Mouse (Mus musculus) gastrocnemius, postnatal 36 days (tissue): ENCODE results near the gene Frmd4a. TPM values are rescaled to one million over a fixed set of nuclear protein-coding genes. Genes with fewer than 3 reads are reported as not detected.
"Not testable (repeated sequence)": the region's sequence is repeated elsewhere in the genome, so short reads cannot be mapped to it uniquely, and the experiment has no call there.

Experiments
- DNase-seq, 2 experiments: peaks; one replicate each; pipeline ENCODE4 v3.0.0; 2022
- intact Hi-C: fragments of 180-260 bp; cut with DNase I; formaldehyde crosslinking; loops from one replicate; pipeline ENCODE4 v1.15.1; 2025
- total RNA-seq, 2 experiments: library from RNA; stranded (reverse); gene quantifications; 2 replicates each; pipeline ENCODE4 v1.2.3; 2021

The Frmd4a gene
- total RNA-seq, 2 experiments from 2014 or later, result 3.9 to 4.0 TPM

DNA sequence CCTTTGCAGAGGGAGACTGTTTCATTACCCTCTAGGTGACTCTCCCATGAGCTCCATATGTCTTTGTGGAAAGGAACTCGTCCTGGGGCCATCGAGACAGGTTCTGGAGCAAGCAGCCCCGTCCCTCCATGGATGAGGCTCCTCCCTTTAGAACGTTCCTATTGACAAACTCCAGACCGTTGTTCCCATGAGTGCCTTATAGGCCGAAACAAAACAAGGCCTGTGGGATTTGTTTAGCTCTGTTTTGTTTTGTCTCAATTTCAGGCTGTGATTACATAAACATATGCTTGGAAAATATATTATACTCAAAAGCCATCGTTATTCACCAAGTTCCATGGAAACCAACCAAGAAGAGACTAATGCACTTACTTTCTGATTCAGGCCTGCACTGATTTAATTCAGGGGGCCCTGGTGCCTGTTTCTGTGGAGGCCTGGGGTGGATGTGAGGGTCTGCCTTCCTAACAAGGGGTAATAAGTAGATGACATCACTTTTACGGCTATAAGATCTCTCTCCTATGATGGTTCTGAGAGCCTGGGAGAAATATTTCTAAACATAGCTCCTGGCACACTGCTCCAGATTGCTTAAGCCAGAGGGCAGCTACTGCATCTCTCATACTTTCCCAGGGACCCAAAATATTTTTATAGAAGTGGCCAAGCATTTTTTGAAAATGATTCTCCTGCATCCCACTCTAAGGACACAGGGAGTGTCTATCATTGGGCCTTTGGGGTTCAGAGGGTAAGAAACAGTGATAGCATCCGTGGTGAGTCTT is 308.9 kb downstream of the Frmd4a start:
- intact Hi-C loops, result no loop called here
- no peak for DNase-seq

DNA sequence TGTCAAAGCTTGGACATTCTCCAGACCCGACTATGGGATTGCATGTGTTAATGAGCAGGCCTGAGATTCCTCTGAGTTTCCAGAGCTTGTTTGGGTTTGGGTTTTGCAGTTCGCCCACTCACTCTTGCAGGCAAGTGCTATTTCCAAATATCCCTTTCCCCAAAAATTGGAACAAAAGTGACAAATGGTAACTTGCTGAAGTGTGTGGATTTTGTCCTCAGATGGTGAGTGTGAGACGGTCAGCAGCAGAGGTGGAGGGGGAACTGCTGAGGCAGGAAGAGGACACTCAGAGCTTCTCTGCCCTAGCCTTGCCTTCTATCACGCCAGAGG is 309.5 kb downstream of the Frmd4a start:
- intact Hi-C loops, result no loop called here
- no peak for DNase-seq

DNA sequence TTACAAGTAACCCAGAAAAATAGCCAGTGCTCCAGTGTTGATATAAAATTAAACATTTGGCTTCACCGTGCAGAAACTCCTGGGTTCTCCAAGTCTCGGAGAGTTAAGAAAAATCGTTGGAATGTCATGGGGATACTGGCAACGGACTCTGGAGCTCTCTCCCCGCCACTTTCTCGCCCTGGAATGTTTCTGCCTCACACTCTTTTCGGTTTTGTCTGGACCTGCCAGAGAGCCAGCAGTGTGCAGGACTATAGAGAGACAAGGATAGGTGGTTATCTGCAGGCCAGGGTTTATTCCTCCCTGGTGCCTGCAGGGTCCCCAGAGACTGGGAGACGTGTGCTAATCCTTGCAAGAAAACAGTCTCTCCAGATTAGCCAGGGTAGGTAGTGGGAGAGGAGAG is 314.9 kb downstream of the Frmd4a start:
- DNase-seq, result no peak
- intact Hi-C loops, result no loop called here

DNA sequence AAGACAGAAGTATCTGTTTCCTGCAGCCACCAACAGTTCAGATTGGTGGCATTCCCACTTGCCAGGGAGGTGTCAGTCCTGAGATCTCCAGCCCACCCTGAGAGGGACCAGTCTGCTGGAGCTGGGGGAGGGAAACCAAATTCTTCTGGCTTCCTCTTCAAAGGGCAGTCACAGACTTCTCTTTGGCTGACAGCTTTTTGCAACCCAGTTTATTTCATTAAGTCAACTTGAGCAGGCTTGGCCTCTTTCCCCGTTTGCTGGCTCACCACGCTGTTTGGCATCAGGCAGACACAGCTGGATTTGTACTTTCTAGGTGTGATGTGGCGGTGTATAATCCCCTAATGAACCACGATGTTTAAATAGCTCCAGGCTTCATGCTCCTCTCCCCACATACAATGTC is 316.7 kb downstream of the Frmd4a start:
- DNase-seq, result peak; percentile 59 to 68
- intact Hi-C loops, result no loop called here

DNA sequence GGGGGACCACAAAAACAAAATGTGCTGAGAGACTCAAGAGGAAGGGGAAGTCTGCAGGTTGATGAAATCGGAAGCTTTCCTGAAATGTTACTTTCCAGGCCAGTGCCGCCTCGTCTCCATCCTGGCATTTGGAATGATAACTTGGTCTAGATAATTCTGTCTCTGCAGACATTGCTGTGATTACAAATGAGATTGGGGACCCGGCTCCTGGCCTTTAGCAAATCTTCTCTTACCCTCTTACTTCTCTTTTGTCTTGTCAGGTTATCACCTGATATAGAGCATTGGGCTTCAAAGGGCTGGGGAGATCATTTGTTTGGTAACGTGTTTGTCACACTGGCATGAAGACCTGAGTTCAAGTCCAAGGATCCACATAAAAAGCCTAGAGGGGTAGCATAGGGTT is 317.4 kb downstream of the Frmd4a start:
- intact Hi-C loops, result no loop called here
- DNase-seq, result no peak

DNA sequence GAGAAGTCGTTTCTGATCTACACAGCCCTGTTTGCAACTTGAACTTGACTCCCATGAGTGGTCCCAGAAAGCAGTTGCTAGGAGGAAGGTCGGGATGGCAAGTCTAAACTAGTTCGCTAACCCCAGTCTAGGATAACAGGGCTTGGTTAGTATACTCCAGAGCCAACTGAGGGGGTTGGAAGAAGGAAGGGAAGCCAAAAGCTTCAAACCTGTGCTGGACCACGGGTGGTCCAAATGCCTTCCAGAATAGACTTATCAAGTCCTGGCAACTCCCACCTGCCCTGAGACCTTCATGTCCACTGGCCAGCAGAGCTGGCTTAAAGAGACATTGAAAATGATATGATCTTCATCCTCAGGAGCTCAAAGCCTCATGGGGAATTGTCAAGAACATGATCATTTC is 318.4 kb downstream of the Frmd4a start:
- intact Hi-C loops, result no loop called here
- no peak for DNase-seq

DNA sequence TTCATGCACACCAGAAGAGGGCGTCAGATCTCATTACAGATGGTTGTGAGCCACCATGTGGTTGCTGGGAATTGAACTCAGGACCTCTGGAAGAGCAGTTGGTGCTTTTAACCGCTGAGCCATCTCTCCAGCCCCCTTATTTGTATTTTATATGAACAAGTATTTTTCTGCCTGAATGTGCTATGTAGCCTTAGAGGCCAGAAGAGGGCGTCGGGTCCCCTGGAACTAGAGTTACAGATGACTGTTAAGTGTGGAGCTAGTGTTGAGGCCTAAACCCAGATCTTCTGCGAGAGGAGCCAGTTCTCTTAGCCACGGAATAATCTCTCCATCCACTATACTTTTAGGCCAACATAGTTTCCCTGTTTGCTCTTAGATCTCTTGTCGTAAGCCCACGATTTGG is 320.8 kb downstream of the Frmd4a start:
- DNase-seq, result not testable (repeated sequence)

DNA sequence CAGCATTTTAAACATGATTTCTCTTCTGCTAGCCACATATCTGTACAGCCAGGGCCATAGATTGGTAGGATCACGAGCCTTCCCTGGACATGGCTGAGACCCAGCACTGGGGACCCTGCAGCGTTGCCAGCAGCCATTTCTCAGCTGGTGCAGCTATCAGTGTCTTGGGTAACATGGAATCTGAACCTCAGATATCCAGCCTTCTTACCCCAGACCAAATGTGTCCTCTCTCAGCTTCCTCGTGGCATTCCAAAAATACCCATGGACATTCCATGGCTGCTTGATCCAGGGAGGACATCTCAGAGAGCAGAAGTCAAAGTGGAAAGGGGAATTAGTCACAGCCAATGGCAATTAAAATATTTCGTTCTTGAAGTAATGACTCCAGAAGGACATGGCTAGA is 321.6 kb downstream of the Frmd4a start:
- intact Hi-C loops, result no loop called here
- DNase-seq, result no peak

More for the DNA sequence above, 320.8 kb downstream of the Frmd4a start:
- intact Hi-C loops, result not testable (repeated sequence)

DNA sequence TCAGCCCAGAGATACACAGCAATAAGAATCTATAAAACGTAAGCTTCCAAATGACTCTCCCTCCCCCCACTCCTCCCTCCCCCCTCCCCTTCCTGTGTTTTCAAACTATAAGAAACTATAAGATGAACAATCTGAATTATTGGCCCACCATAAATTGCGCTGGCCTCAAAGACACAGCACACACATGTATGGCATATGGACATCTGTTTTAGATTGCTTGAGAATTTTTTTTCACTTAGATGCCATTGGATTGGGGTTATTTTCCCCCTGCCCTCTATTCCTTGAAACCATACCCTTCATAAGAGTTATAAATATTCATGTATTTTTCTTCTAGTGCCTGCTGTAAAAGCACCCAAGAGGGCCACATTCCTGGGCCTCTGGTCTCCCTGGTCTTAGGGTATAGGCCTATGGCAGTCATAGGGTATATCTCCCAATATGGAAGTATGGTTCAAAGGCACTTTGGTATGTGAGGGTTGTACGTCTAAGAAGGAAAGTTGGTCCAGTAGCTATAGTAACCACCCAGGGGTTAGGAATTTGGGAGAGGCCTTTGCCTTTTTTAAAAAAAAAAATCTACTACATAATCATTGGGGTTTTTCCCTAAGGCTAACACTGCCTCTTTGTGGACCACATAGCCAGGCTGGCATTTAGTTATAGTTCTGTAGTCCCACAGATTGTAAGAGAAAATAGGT is 322.2 kb downstream of the Frmd4a start:
- DNase-seq, result no peak
- intact Hi-C loops, result no loop called here

DNA sequence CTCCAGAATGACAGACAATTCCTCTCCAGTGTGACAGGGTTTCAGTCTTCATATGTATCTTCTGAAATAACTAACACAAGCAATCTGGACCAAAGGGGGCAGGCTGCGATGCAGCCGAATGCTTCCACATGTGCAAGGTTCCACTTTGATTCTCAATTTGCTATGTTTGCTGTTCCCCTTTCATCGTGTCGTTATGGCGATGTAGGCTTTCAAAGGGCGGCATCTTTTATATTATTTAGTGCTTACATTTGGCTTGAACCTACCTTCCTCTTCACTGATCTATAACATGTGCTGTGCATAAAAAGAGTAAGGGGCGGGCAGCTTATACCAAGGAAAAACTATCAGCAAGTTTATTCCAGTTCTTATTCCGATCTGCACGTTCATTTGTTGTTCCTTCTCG is 322.9 kb downstream of the Frmd4a start:
- no peak for DNase-seq
- intact Hi-C loops, result no loop called here

DNA sequence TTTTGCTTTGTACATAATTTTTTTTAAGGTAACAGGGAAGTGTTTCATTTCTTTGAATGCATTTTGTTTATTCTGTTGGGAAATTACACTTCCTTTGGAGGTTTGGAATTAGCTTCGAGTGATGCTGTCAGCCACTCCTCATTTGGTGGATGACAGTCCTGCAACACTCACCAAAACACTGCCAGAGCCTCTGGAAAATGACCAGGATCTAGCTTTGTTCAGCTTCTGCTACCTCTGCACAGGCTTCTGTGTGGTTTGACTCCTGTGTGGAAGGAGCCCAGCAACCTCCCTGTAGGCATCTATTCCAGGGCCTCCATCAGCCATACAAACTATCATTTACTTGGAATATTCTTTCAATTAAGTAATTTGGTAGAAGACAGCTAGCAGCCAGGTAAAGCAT is 323.6 kb downstream of the Frmd4a start:
- no peak for DNase-seq
- intact Hi-C loops, result no loop called here

DNA sequence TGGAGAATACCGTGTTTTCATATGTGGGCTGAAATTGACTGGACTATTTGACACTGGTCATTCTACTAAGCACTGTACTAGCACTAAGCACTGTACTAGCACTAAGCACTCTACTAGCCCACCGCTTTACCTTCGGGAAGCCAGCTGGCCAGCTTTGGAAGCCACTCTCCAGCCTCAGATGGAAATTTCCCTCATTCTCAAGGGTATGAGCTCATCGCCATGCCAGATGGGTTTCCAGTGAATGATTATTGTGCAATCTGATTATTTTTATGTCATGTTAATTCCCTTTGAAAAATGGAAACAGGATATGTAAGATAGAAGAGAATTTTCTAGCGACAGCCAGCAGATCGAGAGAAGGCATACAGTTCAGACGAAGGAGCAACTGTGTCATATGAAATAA is 324.5 kb downstream of the Frmd4a start:
- intact Hi-C loops, result no loop called here

DNA sequence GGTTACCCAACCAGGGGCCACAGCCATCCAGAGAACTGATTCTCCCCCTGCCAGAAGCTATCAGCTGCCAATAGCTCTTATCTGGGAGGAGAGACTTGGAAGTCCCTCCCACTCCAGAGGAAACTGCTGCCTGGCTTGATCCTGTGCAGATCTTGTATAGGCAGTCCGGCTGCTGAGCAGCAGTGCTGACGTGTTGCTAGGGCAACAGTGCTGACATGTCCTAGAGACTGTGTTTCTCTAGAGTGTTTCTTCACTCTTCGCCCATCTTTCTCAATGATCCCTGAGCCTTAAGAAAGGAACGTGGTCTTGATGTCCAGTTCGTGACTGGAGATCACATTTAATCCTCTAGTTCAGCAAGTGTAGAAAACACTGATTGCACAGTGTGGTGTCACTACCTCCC is 326.9 kb downstream of the Frmd4a start:
- intact Hi-C loops, result no loop called here
- DNase-seq, result no peak

More for the DNA sequence above, 324.5 kb downstream of the Frmd4a start:
- DNase-seq, result peak in 1 of 2 experiments; percentile 11

DNA sequence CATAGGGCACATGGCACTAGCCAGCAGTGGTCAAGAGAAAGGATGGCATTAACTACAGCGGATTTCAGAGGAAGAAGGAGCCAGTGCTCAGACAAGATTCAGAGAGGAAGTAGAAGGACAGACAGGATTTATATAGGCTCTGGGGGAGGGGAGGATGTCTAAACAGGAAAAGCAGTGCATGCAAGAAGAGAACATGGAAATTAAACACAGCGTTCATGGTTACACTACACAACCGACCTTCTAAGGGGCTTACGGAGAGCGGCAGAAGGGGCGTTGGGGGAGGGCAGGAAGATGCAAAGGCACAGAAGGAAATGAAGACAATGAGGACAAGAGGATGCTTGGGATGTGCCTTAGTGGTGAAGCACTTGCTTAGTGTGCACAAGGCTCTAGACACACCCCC is 328.7 kb downstream of the Frmd4a start:
- intact Hi-C loops, result no loop called here
- no peak for DNase-seq

DNA sequence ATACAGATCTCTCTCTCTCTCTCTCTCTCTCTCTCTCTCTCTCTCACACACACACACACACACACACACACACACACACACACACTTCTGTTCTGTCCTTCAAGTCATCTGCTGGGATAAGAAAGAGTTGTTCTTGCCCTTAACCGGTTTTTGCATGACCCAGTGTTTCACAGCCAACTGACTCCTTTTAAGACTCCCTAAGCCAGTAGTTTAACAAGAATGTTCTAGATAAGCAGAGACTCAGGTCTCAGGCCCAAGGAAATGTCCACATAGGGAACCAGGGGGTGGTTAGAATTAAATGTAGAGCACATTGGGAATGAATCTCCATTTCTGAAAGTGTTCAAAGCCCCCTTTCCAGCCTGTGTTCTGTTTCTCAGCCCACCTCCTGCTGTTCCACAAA is 329.4 kb downstream of the Frmd4a start:
- intact Hi-C loops, result no loop called here
- DNase-seq, result no peak

DNA sequence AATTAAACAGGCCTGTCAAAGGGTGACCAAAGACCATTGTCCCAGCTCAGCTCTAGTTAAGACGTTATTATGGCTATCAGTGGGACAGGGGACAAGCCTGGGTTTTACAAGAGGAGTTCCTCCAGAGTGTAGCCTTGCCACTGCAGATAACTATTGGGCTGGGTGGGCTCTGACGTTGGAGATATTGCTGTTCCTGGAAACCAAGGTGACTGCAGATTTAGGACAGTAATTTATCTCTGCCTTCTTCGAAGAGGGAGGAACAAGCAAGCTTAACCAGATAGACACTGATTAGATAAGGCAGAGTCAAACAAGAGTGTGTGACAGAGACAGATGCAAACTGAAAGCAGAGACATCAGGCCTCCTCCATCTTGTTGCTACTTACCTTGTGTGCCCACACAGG is 330.3 kb downstream of the Frmd4a start:
- intact Hi-C loops, result no loop called here

DNA sequence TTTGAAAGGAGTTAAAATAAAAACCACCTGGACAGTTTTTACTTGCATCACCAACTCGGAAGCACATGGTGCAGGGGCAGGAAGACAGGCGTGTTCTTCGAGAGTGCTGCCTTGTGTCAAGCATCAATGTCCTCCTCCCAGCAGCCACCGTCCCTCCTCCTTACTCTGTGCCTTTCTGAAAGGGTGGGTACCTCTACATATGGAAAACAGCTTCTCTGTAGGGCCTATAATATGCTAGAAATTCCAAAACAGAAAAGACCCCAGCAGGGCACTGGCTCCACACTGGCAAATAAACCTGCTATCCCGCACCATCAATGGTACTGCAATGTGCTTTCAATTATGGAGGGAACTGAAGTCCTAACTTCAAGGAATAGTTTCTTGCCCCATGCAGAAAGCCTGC is 331.0 kb downstream of the Frmd4a start:
- DNase-seq, result no peak

More for the DNA sequence above, 330.3 kb downstream of the Frmd4a start:
- DNase-seq, result no peak

DNA sequence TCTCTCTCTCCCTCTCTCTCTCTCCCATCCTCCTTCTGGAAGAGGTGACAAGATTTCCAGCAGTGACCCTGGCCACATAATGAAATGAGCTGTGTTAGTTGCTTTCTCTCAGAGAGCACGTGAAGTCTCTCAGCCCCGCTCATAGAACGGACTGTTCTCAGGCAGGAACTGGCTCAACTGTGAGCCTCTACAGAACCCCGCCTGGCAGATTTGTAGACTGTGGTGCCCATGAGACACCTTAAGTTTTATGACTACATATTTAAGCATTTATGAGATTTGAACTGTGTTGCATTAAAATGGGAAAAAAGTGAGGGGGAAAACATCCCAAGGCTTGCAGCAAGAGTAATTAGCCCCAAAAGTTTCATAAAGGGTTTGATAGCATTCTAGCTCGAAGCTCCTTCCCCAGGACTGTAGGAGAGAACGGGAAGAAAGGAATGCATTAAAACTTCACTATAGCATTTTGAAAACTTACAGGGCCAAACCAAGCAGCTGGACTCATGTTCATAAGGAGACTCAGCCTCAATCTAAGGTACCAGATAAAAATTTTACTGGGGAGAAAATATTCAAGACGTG is 339.4 kb downstream of the Frmd4a start:
- DNase-seq, result no peak
- intact Hi-C loops, result no loop called here

More for the DNA sequence above, 331.0 kb downstream of the Frmd4a start:
- intact Hi-C loops, result no loop called here

DNA sequence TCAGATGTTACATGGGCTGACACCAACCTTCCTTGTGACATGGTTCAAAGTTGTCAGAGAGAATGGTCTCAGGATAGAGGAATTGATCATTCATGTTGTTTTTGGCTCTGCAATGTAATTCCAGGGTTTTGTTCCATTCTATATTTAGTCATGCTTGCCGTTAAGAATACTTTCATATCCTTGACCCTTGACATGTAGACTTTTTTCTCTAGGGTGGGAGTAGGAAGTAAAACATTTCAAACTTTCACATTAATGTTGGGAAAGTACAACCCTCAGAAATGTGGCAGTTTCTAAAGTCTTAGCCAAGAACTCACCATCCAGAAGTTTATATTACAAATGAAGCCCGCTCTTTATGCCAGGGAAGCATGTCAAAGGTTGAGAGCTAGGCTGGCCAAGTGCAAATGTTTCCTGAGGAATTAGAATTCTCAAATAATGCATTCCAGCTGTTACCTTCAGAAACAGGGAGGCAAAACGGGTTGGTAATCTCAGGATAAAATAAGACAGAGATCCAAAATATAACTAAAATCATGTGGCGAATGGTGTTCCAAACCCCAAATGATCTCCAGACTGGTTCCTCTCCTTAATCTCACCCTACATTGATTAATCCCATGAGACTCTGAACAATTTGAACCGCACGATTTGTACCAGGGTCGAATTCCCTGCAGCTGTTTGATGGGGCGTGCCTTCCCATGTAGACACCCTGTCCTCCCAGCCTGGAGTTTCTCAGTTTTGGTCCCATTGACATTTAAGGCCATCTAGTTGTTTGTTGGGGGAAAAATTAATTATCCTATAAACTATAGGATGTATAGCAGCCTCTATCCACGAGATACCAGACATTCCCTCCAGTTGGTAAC is 344.7 kb downstream of the Frmd4a start:
- DNase-seq, result no peak
- intact Hi-C loops, result no loop called here

DNA sequence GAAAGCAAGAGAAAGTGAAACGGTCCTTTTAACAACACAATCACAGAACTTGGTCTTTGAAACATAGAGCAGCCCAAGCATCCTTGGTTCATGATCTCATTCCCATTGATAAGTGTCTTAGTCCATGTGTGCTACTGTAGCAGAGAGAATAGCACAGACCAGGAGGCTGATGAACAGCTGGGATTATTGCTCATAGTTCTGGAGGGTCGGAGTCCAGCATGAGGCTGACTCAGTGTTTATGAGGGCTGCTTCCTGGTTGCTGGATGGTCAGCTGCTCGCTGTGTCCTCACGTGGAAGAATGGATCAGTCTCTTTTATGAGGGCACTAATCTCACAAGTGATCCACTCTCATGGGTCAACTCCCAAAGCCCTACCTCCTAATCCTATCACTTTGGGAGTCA is 347.4 kb downstream of the Frmd4a start:
- DNase-seq, result no peak
- intact Hi-C loops, result no loop called here

DNA sequence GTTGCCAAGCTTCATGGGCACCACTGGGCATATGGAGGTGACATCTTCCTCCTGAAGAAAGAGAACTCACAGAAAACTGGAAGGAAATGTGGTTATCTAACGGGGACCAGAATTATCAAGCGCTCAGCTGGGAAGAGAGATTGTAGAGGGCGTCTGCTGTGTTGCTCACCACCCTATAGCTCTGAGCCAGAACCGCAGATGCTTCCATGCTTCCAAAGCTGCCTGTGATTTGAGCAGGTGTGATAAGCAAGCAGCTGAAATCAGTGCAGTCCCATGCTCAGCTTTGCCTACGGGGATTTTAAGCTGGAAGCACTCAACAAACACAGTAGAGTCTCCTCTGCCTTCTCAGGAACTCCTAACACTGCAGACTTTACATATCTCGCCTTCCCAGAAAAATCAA is 351.0 kb downstream of the Frmd4a start:
- intact Hi-C loops, result no loop called here
- no peak for DNase-seq
